ENCODE assay signal across 32 mouse cellular contexts in genomic region chr5:118419344-118420037, GRCm38 (mm10).
DNase-seq lines count a peak whose midpoint lies in the region; ATAC-seq and TF ChIP-seq lines count a peak whose summit lies in the region.
"Had no signal": no experiment of that assay in that cellular context is flagged by ENCODE, and none has a peak within 500 bp of the region (broad histone marks: within the 10 kb centered on the region; RNA-seq: fewer than 3 reads in every experiment).

No protein-coding gene starts in this region.

- no peaks in the 10 kb centered on the region; the same call in 1 of the 2 replicates for H3K4me1 ChIP-seq in bone marrow, adult 2 months (ENCODE audit: control insufficient read depth, insufficient read depth, low read length)
- H3K4me1 ChIP-seq in liver, embryonic 14.5 days (replicated peaks; ENCODE audit: control insufficient read depth in 2 of 2, insufficient read depth in 2 of 2, low read length in 1 of 2) = peaks cover 25 to 27% of the 10 kb centered on the region in 2 experiments
- peaks cover 15% of the 10 kb centered on the region for H3K4me1 ChIP-seq in hindbrain, embryonic 14.5 days (replicated peaks; ENCODE audit: control insufficient read depth, insufficient read depth, low read length)
- peaks cover 16% of the 10 kb centered on the region for H3K4me1 ChIP-seq in kidney, embryonic 15.5 days

- H3K36me3 ChIP-seq in liver, embryonic 14.5 days (replicated peaks; ENCODE audit: control insufficient read depth, insufficient read depth, low read depth) = no peaks in the 10 kb centered on the region
- H3K36me3 ChIP-seq in hindbrain, embryonic 14.5 days (replicated peaks; ENCODE audit: control insufficient read depth, insufficient read depth) = no peaks in the 10 kb centered on the region
- no peaks in the 10 kb centered on the region for H3K36me3 ChIP-seq in kidney, embryonic 15.5 days
- H3K36me3 ChIP-seq: forebrain, embryonic 12.5 days; heart, embryonic 15.5 days; hindbrain, embryonic 13.5 days; limb, embryonic 12.5 days; midbrain, embryonic 12.5 days; neural tube, embryonic 12.5 days had no signal

- peak overlapping the region; percentile 59 for H3K27ac ChIP-seq in bone marrow, adult 2 months (ENCODE audit: control insufficient read depth, insufficient read depth, low read depth, low read length, poor library complexity)
- H3K27ac ChIP-seq in liver, embryonic 14.5 days = peak overlapping the region; percentile 95
- H3K27ac ChIP-seq in hindbrain, embryonic 14.5 days = no peak overlapping the region
- no peak overlapping the region for H3K27ac ChIP-seq in kidney, embryonic 15.5 days
- H3K27ac ChIP-seq: forebrain, embryonic 12.5 days; heart, adult 2 months; heart, embryonic 15.5 days; hindbrain, embryonic 13.5 days; left cerebral cortex, adult 2 months; limb, embryonic 12.5 days; midbrain, embryonic 12.5 days; neural tube, embryonic 12.5 days had no signal

- TF ChIP-seq CTCF in bone marrow, adult 2 months (IDR thresholded peaks at IDR 0.05; ENCODE audit: control insufficient read depth, insufficient read depth, low read length) = no peak
- no peak for TF ChIP-seq CTCF in liver, embryonic 14.5 days (IDR thresholded peaks at IDR 0.05; ENCODE audit: low read depth)

- ATAC-seq in erythroid progenitor cell, adult 5-6 weeks (replicated peaks; ENCODE audit: low FRiP score, poor library complexity, severe bottlenecking) = peak; percentile 92
- ATAC-seq in liver, embryonic 14.5 days (ENCODE audit: insufficient read depth) = peak; percentile 95
- no peak for ATAC-seq in CD4-positive, CD25-positive, alpha-beta regulatory T cell, adult 4 months
- no peak for ATAC-seq in hindbrain, embryonic 14.5 days (ENCODE audit: low FRiP score)
- no peak for ATAC-seq in kidney, embryonic 15.5 days (replicated peaks; ENCODE audit: low FRiP score)
- ATAC-seq: forebrain, postnatal 0 days; intestine, postnatal 0 days; lung, postnatal 0 days had no signal

- H3K27me3 ChIP-seq in liver, embryonic 14.5 days (ENCODE audit: control insufficient read depth, insufficient read depth, low read length) = no peaks in the 10 kb centered on the region; the same call in 1 of the 2 replicates
- no peaks in the 10 kb centered on the region for H3K27me3 ChIP-seq in hindbrain, embryonic 14.5 days (ENCODE audit: control insufficient read depth, insufficient read depth, low read length)
- no peaks in the 10 kb centered on the region for H3K27me3 ChIP-seq in kidney, embryonic 15.5 days
- H3K27me3 ChIP-seq: CH12.LX; forebrain, embryonic 12.5 days; heart, embryonic 15.5 days; limb, embryonic 12.5 days; neural tube, embryonic 12.5 days had no signal

- peak overlapping the region; percentile 29 for H3K4me3 ChIP-seq in bone marrow, adult 2 months (replicated peaks; ENCODE audit: control insufficient read depth, low read depth, low read length)
- peak overlapping the region; percentile 31 to 44 for H3K4me3 ChIP-seq in liver, embryonic 14.5 days (ENCODE audit: insufficient read depth in 1 of 2, low read depth in 2 of 2, low read length in 2 of 2)
- H3K4me3 ChIP-seq in hindbrain, embryonic 14.5 days (replicated peaks; ENCODE audit: low read length) = no peak overlapping the region
- H3K4me3 ChIP-seq in kidney, embryonic 15.5 days (replicated peaks) = no peak overlapping the region
- H3K4me3 ChIP-seq: forebrain, embryonic 12.5 days; heart, adult 2 months; heart, embryonic 15.5 days; hindbrain, embryonic 13.5 days; left cerebral cortex, adult 2 months; limb, embryonic 12.5 days; megakaryocyte, embryonic 14.5 days; midbrain, embryonic 12.5 days; myocyte; neural tube, embryonic 12.5 days had no signal

- peak overlapping the region; percentile 59 for H3K9ac ChIP-seq in liver, embryonic 14.5 days (replicated peaks)
- no peak overlapping the region for H3K9ac ChIP-seq in hindbrain, embryonic 14.5 days
- H3K9ac ChIP-seq in kidney, embryonic 15.5 days = no peak overlapping the region
- H3K9ac ChIP-seq: forebrain, embryonic 12.5 days; forebrain, postnatal 0 days; heart, embryonic 15.5 days; hindbrain, embryonic 13.5 days; limb, embryonic 12.5 days; midbrain, embryonic 12.5 days; neural tube, embryonic 12.5 days had no signal

- 76% methylated on average over 7 of the region's 7 CpGs for WGBS in bone marrow, adult 2 months
- 44% methylated on average over 7 of the region's 7 CpGs for WGBS in liver, embryonic 14.5 days (ENCODE audit: insufficient replicate concordance)
- 89% methylated on average over 7 of the region's 7 CpGs for WGBS in hindbrain, embryonic 14.5 days
- 83% methylated on average over 7 of the region's 7 CpGs for WGBS in kidney, embryonic 15.5 days

- peak; percentile 50 for TF ChIP-seq EP300 in liver, embryonic 14.5 days (IDR thresholded peaks at IDR 0.05; ENCODE audit: low read depth)

- H3K9me3 ChIP-seq in liver, embryonic 14.5 days (ENCODE audit: control insufficient read depth, low read length) = no peaks in the 10 kb centered on the region
- H3K9me3 ChIP-seq in hindbrain, embryonic 14.5 days (ENCODE audit: control insufficient read depth, low read length) = no peaks in the 10 kb centered on the region
- H3K9me3 ChIP-seq in kidney, embryonic 15.5 days (replicated peaks) = no peaks in the 10 kb centered on the region
- H3K9me3 ChIP-seq: forebrain, embryonic 12.5 days; heart, embryonic 15.5 days; hindbrain, embryonic 13.5 days; limb, embryonic 12.5 days; midbrain, embryonic 12.5 days; neural tube, embryonic 12.5 days had no signal

- TF ChIP-seq POLR2A in bone marrow, adult 2 months (IDR thresholded peaks at IDR 0.05; ENCODE audit: borderline replicate concordance, control insufficient read depth, low read depth, low read length) = no peak

- peak; percentile 60 for DNase-seq in c-Kit-negative CD71-positive TER-119-positive erythroid progenitor cells, embryonic 14.5 days (ENCODE audit: low read depth, low spot score)
- peak; percentile 60 to 68 (median 64) for DNase-seq in liver, embryonic 14.5 days (ENCODE audit: low read depth in 3 of 3, low spot score in 3 of 3)
- no peak for DNase-seq in hindbrain, embryonic 14.5 days (ENCODE audit: low spot score)
- DNase-seq: adrenal gland, adult 8-10 months; B cell, adult 2 months; cerebellum, adult 2 months; cerebellum, postnatal 14 days; forebrain, postnatal 0 days; heart, adult 2 months; heart, postnatal 36 days; kidney, adult 9 months; kidney, postnatal 14 days; lung, adult 18-20 months; lung, postnatal 4 days; thymus, adult 2 months; thymus, postnatal 36 days had no signal

- H3K4me2 ChIP-seq in liver, embryonic 14.5 days (ENCODE audit: low read depth) = peak overlapping the region; percentile 64
- no peak overlapping the region for H3K4me2 ChIP-seq in hindbrain, embryonic 14.5 days (replicated peaks)
- no peak overlapping the region for H3K4me2 ChIP-seq in kidney, embryonic 15.5 days
- H3K4me2 ChIP-seq: forebrain, embryonic 12.5 days; heart, embryonic 15.5 days; hindbrain, embryonic 13.5 days; limb, embryonic 12.5 days; midbrain, embryonic 12.5 days; neural tube, embryonic 12.5 days had no signal

Comparison
In these comparisons a context has a peak if more than half of its experiments do, and no peak if none do; other contexts are left out.
1. H3K27ac ChIP-seq: peak in bone marrow, adult 2 months (single experiment) and liver, embryonic 14.5 days (single experiment); none in hindbrain, embryonic 14.5 days (single experiment) and kidney, embryonic 15.5 days (single experiment).
2. H3K4me3 ChIP-seq: peak in bone marrow, adult 2 months (single experiment) and liver, embryonic 14.5 days (2 of 2); none in hindbrain, embryonic 14.5 days (single experiment) and kidney, embryonic 15.5 days (single experiment).
3. ATAC-seq: peak in erythroid progenitor cell, adult 5-6 weeks (single experiment) and liver, embryonic 14.5 days (single experiment); none in CD4-positive, CD25-positive, alpha-beta regulatory T cell, adult 4 months (single experiment), hindbrain, embryonic 14.5 days (single experiment) and kidney, embryonic 15.5 days (single experiment).